Mouse (Mus musculus) hindbrain, embryonic 14.5 days (tissue): ENCODE data around the gene Ppa1. TPM values are rescaled to one million over a fixed set of nuclear protein-coding genes. Genes with fewer than 3 reads are reported as not detected.
"Not testable (repeated sequence)": the region's sequence is repeated elsewhere in the genome, so short reads cannot be mapped to it uniquely, and the experiment has no call there.

ENCODE experiments used
- ATAC-seq: fragments of 200-750 bp; cut with Nextera tagmentation; 2 replicates; pipeline ENCODE4 v1.8.0; 2017; ENCODE audit warnings: moderate number of reproducible peaks, mild to moderate bottlenecking, moderate TSS enrichment, moderate library complexity; ENCODE audit not compliant: low FRiP score
- DNase-seq: peaks from one replicate; pipeline ENCODE4 v3.0.0-alpha.2; 2015; ENCODE audit warnings: low spot score
- H3K27ac ChIP-seq: fragments of 300-500 bp; sonication (generic); 2 replicates; pipeline ENCODE4 v1.5.1; 2014; ENCODE audit warnings: mild to moderate bottlenecking, moderate library complexity
- H3K27me3 ChIP-seq: fragments of 300-500 bp; sonication (generic); 2 replicates; pipeline ENCODE4 v1.6.1; 2014; ENCODE audit warnings: mild to moderate bottlenecking, low read length, mixed read lengths; ENCODE audit not compliant: control insufficient read depth, insufficient read depth
- H3K36me3 ChIP-seq: fragments of 300-500 bp; sonication (generic); replicated peaks from 2 replicates; pipeline ENCODE4 v1.6.1; 2014; ENCODE audit not compliant: control insufficient read depth, insufficient read depth
- H3K4me1 ChIP-seq: fragments of 300-500 bp; sonication (generic); replicated peaks from 2 replicates; pipeline ENCODE4 v1.6.1; 2014; ENCODE audit warnings: antibody characterized with exemption, low read length, mixed read lengths; ENCODE audit not compliant: control insufficient read depth, insufficient read depth
- H3K4me2 ChIP-seq: fragments of 300-500 bp; sonication (generic); replicated peaks from 2 replicates; pipeline ENCODE4 v1.6.1; 2014; ENCODE audit warnings: mild to moderate bottlenecking, moderate library complexity
- H3K4me3 ChIP-seq: fragments of 300-500 bp; sonication (generic); replicated peaks from 2 replicates; pipeline ENCODE4 v1.5.1; 2014; ENCODE audit warnings: mild to moderate bottlenecking, low read length
- H3K9ac ChIP-seq: fragments of 300-500 bp; sonication (generic); 2 replicates; pipeline ENCODE4 v1.6.1; 2014
- H3K9me3 ChIP-seq: fragments of 300-500 bp; sonication (generic); 2 replicates; pipeline ENCODE4 v1.6.1; 2016; ENCODE audit warnings: low read length; ENCODE audit not compliant: control insufficient read depth
- WGBS: fragments of 180-500 bp; shearing (Covaris S2); extraction: QIAGEN DNeasy Blood & Tissue Kit; methylation state at CpG from one replicate; pipeline ENCODE4 v1.1.7; 2014; 5-methylcytosine and 5-hydroxymethylcytosine counted together
- polyA plus RNA-seq: library from polyadenylated mRNA; unstranded; fragments of >200 nt; fragmentation: Nextera tagmentation; extraction: Ambion mirVana; gene quantifications from 2 replicates; pipeline ENCODE4 v1.2.1, GENCODE M21; 2014

Ppa1 gene
- 191 and 213 TPM in 2 replicates for polyA plus RNA-seq

DNA sequence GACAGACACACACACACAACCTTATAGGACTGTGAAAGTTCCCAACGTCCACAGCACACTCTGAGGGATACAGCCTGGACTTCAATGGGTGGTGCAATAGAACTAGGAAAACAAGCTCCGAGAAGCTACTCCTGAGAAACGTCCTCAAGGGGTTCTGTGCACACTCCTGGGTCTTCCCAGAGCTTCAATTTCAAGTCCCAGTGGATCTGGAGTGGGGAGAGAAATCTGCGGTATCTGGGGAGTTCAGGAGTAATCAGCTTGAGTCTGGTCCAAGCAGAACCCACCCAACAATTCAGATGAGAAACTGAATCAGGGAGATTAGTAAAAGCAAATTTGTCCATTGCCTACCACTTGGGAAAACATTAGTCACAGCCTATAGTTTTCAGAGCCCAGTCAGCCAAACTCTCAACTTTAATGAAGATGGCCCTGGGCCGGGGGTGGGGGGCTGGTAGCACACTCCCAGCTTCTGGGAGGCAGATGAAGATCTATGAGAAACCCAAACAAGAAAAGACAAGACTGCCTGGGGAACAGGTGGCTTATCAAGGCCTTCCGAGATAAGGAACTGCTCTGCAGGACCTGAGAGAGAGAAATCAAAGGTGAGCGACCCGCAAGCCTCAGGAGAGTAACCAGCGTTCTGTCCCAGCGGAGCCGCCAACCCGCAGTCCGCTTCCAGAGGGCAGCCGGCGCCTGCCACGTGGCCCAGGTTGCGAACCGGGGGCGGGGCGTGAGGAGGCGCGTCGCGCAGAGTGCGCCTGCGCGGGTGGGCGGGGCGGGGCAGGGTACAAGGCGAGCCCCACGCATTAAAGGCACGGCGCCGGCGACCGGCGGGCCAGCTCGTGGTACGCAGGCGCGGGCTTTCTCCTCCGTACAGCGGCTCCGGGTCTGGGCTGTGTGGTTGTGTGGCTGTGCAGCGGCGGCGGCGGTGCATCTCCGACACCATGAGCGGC lies at the start of gene Ppa1:
Gene Ppa1 (plus strand): TSS at position 763 of the 947 bp plus-strand sequence.
- DNase-seq (peak; percentile 89), ATAC-seq (peak; percentile 98)
- Histone ChIP-seq H3K27me3 (no peaks in the 10 kb centered on the region), H3K4me1 (peaks cover 14% of the 10 kb centered on the region), H3K4me2 (peak within 1 kb of the TSS; percentile 85), H3K4me3 (peak within 1 kb of the TSS; percentile 72), H3K36me3 (peaks cover 9% of the 10 kb centered on the region), H3K9ac (peak within 1 kb of the TSS; percentile 87), H3K27ac (peak within 1 kb of the TSS; percentile 80), H3K9me3 (no peaks in the 10 kb centered on the region)
- WGBS, result 3% methylated on average over 47 of the region's 50 CpGs

DNA sequence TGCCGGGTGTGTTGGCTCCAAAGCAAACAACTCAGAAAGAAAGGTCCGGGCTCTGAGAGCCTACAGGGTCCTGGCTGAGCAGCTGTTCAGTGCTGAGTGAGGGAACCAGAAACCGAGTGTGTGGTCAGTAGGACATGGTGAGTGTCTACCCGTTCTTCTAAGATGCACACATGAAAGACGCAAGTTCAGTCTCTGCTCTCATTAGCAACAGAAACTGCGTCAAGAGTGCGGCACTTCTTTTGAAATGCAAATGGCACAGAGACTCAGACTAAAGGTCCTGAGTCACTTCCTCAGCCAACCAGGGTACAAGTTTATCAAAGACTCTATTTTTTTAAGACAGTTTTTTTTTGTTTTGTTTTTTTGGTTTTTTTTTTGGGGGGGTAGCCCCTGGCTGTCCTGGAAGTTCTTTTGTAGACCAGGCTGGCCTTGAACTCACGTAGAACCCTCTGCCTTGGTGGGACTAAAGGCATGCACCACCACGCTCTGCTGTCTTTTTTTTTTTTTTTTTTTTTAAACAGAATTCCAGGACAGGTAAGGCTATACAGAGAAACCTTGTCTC lies 48.7 kb upstream of the Ppa1 start:
- no peak for ATAC-seq
- 0 out of 2 replicates have a peak, but pooled peaks cover 5% of the 10 kb centered on the region for H3K4me1 ChIP-seq
- H3K4me2 ChIP-seq, result no peak overlapping the region
- H3K4me3 ChIP-seq, result no peak overlapping the region
- H3K9me3 ChIP-seq, result no peaks in the 10 kb centered on the region
- no peak for DNase-seq
- peaks cover 16% of the 10 kb centered on the region for H3K27me3 ChIP-seq
- no peaks in the 10 kb centered on the region for H3K36me3 ChIP-seq
- WGBS, result 41% methylated on average over 9 of the region's 9 CpGs
- H3K27ac ChIP-seq, result no peak overlapping the region
- H3K9ac ChIP-seq, result no peak overlapping the region

DNA sequence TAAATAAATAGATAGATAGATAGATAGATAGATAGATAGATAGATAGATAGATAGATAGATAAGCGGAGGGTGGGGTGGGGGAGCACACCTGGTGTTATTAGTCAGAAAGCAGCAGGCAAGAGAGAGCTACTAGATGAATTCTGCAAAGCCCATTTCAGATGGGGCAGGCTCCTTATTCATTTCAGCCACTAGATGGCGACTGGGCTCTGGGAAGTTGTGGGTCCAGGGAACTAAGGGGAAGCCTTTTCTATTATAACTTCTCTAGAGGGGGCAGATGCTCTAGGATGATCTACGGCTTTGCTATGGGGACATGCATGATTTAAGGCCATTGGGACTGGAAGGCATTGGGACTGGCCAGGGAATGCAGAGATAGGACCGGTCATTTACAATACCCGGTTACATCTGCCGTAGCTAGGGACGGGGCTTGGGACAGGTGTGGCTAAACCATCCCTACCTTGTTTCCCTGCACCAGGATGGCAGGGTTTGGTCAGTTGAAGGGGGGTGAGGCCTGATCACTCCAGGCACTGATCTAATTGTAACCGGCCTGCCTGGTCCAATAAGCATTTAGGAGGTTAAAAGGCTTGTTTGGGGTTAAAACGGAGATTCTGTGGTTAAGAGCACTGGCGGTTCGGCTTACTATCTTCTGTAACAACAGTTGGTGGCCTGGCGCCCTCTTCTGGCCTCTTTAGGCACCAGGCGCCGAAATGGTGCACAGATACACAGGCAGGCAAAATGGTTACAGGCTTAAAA lies 45.9 kb upstream of the Ppa1 start:
- 12% methylated on average over 14 of the region's 14 CpGs for WGBS
- H3K9ac ChIP-seq, result no peak overlapping the region
- no peaks in the 10 kb centered on the region for H3K27me3 ChIP-seq
- peak overlapping the region; percentile 34 for H3K4me2 ChIP-seq
- H3K4me3 ChIP-seq, result no peak overlapping the region
- no peaks in the 10 kb centered on the region for H3K36me3 ChIP-seq
- H3K4me1 ChIP-seq, result no peaks in the 10 kb centered on the region
- DNase-seq (peak; percentile 78), ATAC-seq (peak; percentile 34; the same call in 1 of the 2 replicates)
- no peak overlapping the region for H3K27ac ChIP-seq
- no peaks in the 10 kb centered on the region for H3K9me3 ChIP-seq

DNA sequence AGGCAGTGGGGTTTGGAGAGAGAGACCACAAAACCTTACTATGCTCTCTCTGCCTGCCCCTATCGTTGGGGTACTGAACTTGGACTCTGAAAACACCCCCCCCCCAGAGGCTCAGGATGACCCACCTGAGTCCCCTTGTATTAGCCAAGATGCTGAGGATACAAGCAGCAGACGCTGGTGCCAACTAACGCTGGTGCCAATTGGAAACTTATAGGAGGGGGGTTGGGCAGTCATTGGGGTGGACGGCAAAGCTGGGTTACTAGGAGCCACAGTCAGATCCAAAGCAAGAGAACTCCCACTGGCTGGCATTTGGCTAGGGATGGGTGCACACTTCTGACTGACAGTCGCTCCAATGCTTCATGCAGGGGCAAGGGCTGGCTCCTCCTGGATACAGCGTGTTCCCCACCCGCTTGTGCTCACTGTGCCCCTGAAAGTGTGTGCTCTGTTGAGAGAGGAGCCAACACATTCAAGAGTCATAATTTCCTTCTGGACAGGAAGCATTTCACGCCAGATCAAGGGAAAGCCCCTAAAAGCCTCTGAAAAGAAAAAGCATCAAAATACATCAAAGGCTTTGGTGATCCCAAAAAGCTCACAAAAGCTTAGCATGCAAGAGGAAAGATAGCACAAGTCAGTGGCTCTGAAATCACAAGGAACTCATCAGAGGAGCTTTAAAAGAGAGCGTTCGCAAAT lies 43.8 kb upstream of the Ppa1 start:
- Histone ChIP-seq H3K36me3 (no peaks in the 10 kb centered on the region), H3K4me3 (no peak overlapping the region), H3K27me3 (no peaks in the 10 kb centered on the region), H3K9ac (no peak overlapping the region), H3K9me3 (no peaks in the 10 kb centered on the region), H3K4me2 (no peak overlapping the region), H3K27ac (no peak overlapping the region), H3K4me1 (no peaks in the 10 kb centered on the region)
- ATAC-seq (no peak), DNase-seq (no peak)
- WGBS, result 73% methylated on average over 10 of the region's 10 CpGs

DNA sequence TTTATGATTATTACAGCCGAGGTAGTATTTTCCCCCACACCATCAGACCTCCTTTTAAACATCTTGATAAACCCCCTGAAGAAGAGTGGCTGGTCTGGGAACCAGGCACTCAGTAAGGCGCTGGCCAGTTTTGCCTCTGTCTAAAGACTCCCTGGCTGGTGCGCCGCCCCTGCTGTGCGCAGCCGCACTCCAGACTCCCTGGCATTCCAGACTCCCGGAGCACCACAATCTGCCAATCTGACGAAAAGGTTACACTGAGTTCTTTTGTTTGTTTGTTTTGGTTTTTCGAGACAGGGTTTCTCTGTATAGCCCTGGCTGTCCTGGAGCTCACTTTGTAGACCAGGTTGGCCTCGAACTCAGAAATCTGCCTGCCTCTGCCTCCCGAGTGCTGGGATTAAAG lies 43.0 kb upstream of the Ppa1 start:
- H3K27ac ChIP-seq, H3K4me1 ChIP-seq, H3K9me3 ChIP-seq, DNase-seq, H3K4me3 ChIP-seq, H3K9ac ChIP-seq, ATAC-seq, H3K27me3 ChIP-seq, H3K36me3 ChIP-seq, H3K4me2 ChIP-seq: not testable (repeated sequence)
- 66% methylated on average over 11 of the region's 11 CpGs for WGBS

DNA sequence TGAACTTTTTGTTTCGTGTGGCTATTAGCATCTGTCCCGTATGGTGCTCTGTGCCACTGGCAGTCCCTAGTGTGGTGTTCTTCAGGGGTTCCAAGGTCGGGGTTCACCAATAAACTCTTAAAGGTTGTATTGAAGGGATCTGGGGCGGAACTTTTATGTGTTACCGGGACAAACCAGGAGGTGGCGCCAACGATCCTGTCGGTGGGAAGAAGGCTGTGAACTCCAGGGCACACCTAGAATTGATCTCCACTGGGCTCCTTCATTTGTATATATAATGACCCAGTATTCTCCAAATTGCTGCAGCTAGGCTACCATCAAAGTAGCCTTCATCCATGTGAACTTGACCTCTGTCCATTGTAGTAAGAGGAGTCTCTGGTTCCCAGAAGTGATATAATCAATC lies 42.5 kb upstream of the Ppa1 start:
- ATAC-seq, result no peak

DNA sequence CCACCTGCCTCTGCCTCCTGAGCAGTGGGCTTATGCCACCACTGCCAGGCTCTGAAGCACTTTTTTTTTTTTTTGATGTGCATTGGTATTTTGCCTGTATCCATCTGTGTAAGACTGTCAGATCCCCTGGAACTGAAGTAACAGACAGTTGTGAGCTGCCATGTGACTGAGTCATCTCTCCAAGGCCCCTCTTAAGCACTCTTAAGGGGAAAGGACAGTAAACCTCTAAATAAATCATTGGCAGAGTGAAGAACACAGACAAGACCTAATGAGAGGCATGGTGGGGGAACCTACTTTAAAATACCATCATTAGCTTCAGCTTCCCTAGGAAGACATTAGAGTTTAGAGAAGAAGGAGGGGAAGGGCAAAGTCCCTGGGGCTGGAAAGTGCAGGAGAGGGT lies 40.1 kb upstream of the Ppa1 start:
- Histone ChIP-seq H3K4me3 (no peak overlapping the region), H3K27me3 (no peaks in the 10 kb centered on the region), H3K4me2 (no peak overlapping the region), H3K4me1 (no peaks in the 10 kb centered on the region), H3K36me3 (no peaks in the 10 kb centered on the region), H3K27ac (no peak overlapping the region), H3K9me3 (no peaks in the 10 kb centered on the region), H3K9ac (no peak overlapping the region)
- no peak for DNase-seq
- no peak for ATAC-seq

More for the DNA sequence above, 42.5 kb upstream of the Ppa1 start:
- WGBS, result 22% methylated on average over 8 of the region's 8 CpGs
- Histone ChIP-seq H3K36me3 (no peaks in the 10 kb centered on the region), H3K4me2 (no peak overlapping the region), H3K27ac (no peak overlapping the region), H3K4me3 (no peak overlapping the region), H3K4me1 (no peaks in the 10 kb centered on the region), H3K9ac (no peak overlapping the region), H3K27me3 (no peaks in the 10 kb centered on the region), H3K9me3 (no peaks in the 10 kb centered on the region)
- peak; percentile 78 for DNase-seq

DNA sequence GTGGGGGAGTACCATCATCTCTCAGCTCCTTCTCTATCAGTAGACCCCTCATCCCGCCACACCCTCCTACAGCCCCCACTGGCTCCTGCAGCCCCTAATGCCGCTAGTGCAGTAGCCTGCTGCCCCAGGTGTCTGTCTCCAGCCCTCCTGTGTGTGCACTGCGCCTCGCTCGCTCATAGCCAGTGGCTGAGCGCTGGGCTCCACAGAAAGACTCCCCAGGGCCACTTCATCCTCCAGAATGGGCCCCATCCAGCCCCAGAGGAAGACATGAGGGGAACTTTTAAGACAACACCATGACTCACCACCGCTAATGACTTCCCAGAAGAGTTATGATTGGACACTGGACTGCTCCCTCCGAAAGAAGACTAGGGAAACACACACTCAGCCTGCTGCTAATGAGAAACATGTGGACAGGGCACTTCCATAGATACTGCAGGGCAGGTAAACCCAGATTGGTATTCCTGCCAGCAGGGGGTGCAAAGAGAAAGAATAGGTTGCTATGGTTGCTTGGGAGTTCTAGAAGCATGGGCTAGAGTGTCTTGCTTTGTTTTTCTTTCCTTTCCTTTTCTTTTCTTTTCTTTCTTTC lies 37.6 kb upstream of the Ppa1 start:
- Histone ChIP-seq H3K4me2 (no peak overlapping the region), H3K27me3 (no peaks in the 10 kb centered on the region), H3K9ac (no peak overlapping the region), H3K27ac (no peak overlapping the region), H3K9me3 (no peaks in the 10 kb centered on the region), H3K4me3 (no peak overlapping the region), H3K36me3 (no peaks in the 10 kb centered on the region), H3K4me1 (no peaks in the 10 kb centered on the region)
- no peak for ATAC-seq
- no peak for DNase-seq
- WGBS, result 78% methylated on average over 8 of the region's 8 CpGs
